Mouse (Mus musculus): Measurements from ENCODE around the gene Filip1.

Filip1 gene

DNA sequence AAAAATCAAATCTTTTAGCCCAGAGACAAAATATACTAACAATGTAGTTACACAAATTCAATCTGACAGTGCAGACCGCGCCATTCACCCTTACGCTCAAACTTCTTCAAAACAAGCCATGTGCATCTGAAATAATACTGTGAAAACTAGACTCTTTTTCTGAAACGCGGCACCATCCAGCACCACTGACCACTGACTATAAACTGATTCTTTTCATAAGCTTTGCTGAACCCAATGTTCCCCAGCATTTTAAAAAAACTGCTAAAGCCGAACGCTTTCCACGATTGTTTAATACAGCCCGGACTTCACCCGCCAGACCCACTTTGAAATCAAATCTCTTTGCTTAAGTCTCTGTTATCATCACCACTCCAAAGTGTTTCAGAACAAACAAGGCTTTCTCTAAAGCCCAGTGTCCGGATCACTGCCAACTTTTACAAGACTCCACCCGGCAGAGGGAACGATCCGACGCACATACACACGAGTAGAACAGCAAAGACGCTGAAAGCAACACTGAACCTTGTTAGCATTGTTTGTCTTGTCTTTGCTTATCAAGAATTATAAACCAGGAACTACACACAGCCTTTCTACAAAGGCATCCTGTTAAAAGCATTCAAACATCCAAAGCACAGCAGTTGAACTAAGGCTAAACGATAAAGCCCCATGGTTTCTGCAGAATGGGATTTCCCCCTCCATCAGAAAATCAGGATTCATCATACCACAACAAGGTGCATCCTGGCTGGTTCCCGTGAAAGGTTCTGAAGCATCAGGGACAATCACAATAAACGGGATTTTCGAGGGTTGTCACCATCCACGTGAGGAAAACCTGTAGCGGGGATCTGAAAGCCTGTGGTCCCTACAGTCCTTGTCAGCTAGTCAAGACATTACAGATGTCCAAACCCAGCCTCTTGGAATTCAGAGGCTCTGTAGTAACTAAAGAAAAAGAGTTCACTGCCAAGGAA lies 182.5 kb downstream of the Filip1 start:
- DNase-seq (ENCODE audit: low read depth, low spot score): no peak

GRCm38 (mm10) chr9:79827072-79827471 lies 185.6 kb downstream of the Filip1 start:
- DNase-seq (ENCODE audit: low read depth, low spot score): no peak

- no peak for DNase-seq (ENCODE audit: low read depth, low spot score)
Measured at GRCm38 (mm10) chr9:79825526-79825925, 187.1 kb downstream of the Filip1 start.

DNA sequence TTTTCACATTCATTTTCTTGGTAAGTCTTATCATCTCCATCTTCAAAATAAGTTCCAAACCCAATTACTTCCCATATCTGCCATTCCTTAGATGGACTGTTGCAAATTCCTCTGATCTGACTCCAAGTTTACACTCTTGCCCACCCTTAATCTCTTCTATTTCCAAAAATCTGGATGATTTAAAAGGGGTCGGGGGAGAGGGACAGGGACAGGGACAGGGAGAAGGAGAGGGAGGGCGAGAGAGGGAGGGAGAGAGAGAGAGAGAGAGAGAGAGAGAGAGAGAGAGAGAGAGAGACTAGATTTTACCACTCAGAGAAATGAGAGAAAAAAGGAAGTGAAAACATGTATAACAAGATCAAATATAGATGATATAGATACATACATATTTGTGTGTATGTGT lies 188.8 kb downstream of the Filip1 start:
- DNase-seq (ENCODE audit: low read depth, low spot score): no peak

DNA sequence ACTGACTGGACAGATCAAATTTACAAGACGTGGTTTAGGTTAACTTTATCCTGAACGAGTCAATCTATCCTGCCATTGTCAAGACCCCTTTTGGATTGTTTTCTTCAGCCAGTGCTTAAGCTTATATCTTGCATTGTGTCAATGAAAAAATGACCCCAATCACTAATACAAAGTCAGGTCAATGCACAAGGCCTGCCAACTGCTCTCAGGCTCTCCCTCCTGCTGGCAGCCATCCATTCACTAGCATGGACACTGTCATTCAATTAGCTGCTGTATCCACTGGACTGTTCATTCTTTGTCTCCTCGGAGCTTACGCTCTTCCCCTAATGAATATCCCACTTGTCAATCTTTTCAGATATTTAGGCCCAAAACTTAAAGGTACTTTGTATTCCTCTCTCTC lies 189.2 kb downstream of the Filip1 start:
- peak; percentile 37 for DNase-seq (ENCODE audit: low read depth, low spot score)

DNA sequence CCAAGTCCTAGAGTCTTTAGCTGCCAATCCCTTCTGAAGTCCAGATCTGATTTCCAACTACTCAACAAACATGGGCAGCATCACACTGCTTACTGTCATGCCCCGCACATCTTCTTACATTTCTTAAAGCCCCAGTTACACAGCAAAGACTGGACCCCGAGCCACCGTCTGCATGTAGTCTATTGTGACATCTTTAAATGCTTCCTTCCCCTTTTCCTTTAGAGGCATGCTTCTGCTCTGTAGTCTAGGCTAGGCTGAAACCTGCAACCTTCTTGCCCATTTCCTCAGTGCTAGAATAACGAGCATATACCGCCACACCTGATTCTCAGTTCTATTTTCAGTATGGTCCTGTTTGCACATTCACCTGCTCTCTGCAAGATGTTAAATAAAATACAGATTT lies 196.2 kb downstream of the Filip1 start:
- no peak for DNase-seq (ENCODE audit: low read depth, low spot score)

DNA sequence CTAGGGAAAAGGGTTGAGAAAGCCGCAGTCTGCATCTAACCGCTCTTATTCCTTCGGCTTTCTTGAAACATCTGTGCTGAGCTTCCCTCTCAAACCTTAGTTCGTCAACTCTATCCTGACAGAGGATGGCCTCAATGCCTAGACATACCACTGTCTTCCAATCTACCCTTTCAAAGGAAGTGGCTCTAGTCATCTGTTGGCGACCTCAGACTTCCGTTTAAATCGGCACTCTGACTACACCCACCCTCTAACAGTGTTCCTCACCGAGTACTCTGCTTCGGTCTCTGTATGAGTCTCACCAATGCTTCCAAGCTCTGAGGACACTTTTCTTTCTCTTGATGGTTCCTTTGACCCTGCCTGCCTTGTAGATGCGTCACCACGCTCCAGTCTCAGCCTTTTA lies 196.6 kb downstream of the Filip1 start:
- no peak for DNase-seq (ENCODE audit: low read depth, low spot score)

- DNase-seq (ENCODE audit: low read depth, low spot score): no peak
Measured at GRCm38 (mm10) chr9:79814592-79814991, 198.1 kb downstream of the Filip1 start.

- no peak for DNase-seq (ENCODE audit: low read depth, low spot score)
Measured at GRCm38 (mm10) chr9:79810969-79811902, 201.4 kb downstream of the Filip1 start.

DNA sequence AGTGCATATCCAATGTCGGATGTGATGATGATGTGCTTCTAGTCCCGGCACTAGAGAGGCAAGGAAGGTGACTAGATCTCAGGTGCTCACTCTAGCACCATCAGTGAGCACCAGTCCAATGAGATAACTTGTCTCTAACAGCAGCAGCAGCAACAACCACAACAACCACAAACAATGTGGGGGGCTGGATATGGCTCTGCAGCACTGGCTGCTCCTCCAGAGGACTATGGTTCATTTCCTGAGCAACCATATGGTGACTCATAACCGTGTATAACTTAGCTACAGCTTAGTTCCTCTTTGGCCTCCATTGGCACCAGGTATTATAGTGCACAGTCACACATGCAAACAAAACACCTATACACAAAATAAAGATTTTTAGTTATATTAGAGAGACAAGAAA lies 202.1 kb downstream of the Filip1 start:
- no peak for DNase-seq (ENCODE audit: low read depth, low spot score)

DNA sequence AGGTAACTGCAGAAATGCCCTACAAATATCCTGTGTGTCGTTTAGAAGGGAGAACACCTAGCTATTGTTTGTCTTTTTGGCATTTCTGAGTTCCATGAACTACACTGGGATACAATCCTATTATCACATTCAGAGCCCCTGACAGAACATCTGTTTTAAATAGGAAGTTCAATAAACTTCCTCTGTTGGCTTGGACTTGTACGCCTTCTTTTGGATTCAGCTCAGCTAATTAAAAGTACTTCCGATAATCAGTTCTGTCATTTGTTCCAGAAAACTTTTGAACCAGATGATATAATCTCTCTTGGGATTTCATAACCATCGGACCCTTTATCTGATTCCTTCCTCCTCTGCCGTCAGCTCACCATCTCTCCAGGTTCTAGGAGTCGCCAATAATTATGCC lies 203.2 kb downstream of the Filip1 start:
- no peak for DNase-seq (ENCODE audit: low read depth, low spot score)

GRCm38 (mm10) chr9:79807178-79807577 lies 205.5 kb downstream of the Filip1 start:
- no peak for DNase-seq (ENCODE audit: low read depth, low spot score)

DNA sequence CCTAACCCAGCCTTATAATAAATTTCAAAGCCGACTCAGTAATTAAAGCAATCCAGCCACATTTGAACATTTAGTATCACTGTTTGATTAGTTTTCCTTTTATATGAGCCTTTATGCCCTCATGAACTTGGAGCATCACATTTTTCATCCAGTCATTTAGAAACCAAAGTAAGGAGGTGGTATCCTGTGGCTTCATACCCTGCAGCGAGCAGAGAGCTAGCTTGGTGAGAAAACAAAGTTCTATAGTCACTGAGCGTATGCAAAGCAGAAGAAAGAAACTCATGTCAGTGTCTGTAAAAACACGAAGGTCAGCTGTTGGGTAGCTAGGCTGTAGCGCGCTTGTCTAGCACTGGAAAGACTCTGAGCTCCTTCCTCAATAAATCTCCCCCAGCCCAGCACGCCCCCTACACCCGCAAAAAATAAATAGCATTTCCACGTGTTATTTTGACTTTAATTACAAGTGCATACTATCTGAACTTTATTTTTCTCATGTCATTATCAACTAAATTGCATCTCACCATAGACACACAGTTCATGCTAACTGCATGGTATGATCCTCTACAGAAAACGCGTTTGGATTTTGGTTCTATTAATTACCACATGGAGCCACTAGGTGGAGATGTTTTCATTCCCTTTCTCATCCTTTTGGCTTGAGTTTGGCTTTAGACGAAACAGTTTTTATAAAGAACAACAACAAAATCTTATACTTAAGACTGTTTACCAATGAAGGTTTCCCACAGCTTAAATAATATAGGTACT lies 206.2 kb downstream of the Filip1 start:
- peak; percentile 53 for DNase-seq (ENCODE audit: low read depth, low spot score)

DNA sequence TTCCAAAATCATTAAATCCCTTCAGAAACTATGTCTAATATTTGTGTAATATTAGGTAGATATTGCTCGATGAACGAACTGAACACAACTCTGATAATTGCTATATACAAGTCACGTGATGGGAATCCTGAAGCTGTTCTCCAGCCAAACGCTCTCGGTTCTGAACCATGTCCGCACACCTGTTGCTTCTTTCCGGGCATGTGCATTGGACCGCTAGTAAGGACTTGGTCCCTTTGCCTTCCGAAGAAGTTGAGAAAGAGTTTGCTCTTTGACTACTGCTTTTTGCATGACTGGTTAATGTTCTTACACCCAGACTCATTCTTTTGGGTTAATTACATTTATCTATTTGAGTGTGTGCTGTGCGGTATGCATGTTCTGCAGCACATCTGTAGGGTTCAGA lies 207.2 kb downstream of the Filip1 start:
- DNase-seq (ENCODE audit: low read depth, low spot score): no peak

DNA sequence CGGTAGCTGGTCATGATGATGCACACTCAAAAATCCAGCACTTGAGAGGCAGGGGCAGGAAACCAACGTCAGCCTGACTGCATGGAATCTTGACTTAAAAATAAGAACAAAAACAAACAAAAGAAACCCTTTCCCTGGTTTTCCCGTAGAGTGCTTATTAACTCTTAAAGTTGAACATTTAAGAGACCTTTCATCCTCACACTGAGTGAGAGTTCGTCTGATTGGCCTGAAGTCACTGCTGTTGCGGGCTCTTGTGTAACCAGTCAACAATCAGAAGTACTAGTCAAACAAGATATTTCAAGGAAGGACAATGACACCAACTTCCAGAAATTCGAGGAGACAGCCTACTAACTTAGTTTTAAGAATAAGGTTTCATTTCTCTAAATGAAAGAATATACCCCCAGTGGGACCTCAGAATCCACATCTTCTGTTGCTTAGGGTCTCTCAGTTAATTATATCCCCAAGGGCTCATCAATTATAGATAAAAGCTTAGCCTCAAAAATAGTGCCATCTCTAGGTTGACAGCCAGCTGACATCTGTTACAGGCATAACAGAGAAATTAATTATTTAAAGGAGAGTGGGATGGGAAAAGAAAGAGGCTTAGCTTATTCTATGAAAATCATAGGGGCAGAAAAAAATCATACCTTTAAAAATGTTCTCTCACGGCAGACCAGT lies 216.1 kb downstream of the Filip1 start:
- DNase-seq (ENCODE audit: low read depth, low spot score): no peak

- DNase-seq (ENCODE audit: low read depth, low spot score): no peak
Measured at GRCm38 (mm10) chr9:79795076-79795475, 217.6 kb downstream of the Filip1 start.

- peak; percentile 99 for DNase-seq (ENCODE audit: low read depth, low spot score)
Measured at GRCm38 (mm10) chr9:79792841-79793835, 219.5 kb downstream of the Filip1 start, which contains the start of gene Tmem30a. Tmem30a (minus strand) TSS chr9:79793507.

DNA sequence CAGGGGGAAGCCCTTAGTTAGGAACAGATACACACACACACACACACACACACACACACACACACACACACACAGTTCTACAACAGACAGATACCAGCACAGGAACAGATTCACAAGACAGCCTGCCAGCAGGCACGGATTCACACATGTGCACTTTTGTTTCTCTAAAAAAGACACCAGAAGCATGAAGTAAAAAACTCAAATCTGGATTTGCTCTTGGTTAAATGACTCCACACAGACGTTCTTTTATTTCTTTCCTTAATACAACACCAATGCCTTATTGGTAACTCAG lies 226.9 kb downstream of the Filip1 start:
- DNase-seq (ENCODE audit: low read depth, low spot score): no peak

- no peak for DNase-seq (ENCODE audit: low read depth, low spot score)
Measured at GRCm38 (mm10) chr9:79784934-79785793, 227.5 kb downstream of the Filip1 start.

Data from mesoderm, embryonic 11.5 days (tissue).